Mouse (Mus musculus) cerebellum, adult 2 months (tissue): Measurements from ENCODE around the gene Spats1. TPM values are rescaled to one million over a fixed set of nuclear protein-coding genes. Genes with fewer than 3 reads are reported as not detected.
"Not testable (repeated sequence)": the region's sequence is repeated elsewhere in the genome, so short reads cannot be mapped to it uniquely, and the experiment has no call there.

Experiments
- DNase-seq, 2 experiments: peaks; one replicate each; pipeline ENCODE4 v3.0.0; 2021
- H3K27ac ChIP-seq: fragments of 200-500 bp; 2 replicates; pipeline ENCODE4 v1.5.1; 2012; ENCODE audit warnings: low read length, control low read depth, inconsistent platforms; ENCODE audit not compliant: insufficient read depth
- H3K27me3 ChIP-seq: fragments of 200-500 bp; 2 replicates; pipeline ENCODE4 v1.6.1; 2012; ENCODE audit warnings: inconsistent platforms, mild to moderate bottlenecking, low read length, moderate library complexity; ENCODE audit not compliant: control insufficient read depth, insufficient read depth
- H3K4me1 ChIP-seq: fragments of 200-500 bp; 2 replicates; pipeline ENCODE4 v1.6.1; 2011; ENCODE audit warnings: low read length; ENCODE audit not compliant: control insufficient read depth, insufficient read depth
- H3K4me3 ChIP-seq: fragments of 200-500 bp; replicated peaks from 2 replicates; pipeline ENCODE3; 2011; ENCODE audit warnings: mild to moderate bottlenecking, low read depth, low read length, control low read depth; ENCODE audit not compliant: insufficient read depth
- CTCF ChIP-seq: fragments of 200-500 bp; IDR thresholded peaks from 2 replicates; pipeline ENCODE4 v1.5.1; 2011; ENCODE audit warnings: low read depth, mild to moderate bottlenecking, control low read depth, low read length, moderate library complexity, borderline replicate concordance; ENCODE audit not compliant: insufficient read depth
- POLR2A ChIP-seq: fragments of 200-500 bp; IDR thresholded peaks from 2 replicates; pipeline ENCODE4 v1.6.1; 2011; ENCODE audit warnings: low read length, control low read depth, borderline replicate concordance; ENCODE audit not compliant: insufficient read depth
- WGBS: fragments of 180-500 bp; shearing (Covaris S2); methylation state at CpG from one replicate; pipeline ENCODE4 v1.1.7; 2018; 5-methylcytosine and 5-hydroxymethylcytosine counted together
- polyA plus RNA-seq: library from polyadenylated mRNA; depleted of rRNA; stranded (reverse); fragments of >200 nt; gene quantifications from 2 replicates; pipeline ENCODE4 v1.2.3, GENCODE M21; 2012

The Spats1 gene
- polyA plus RNA-seq, 1 experiment = 2.6 TPM

- WGBS = 88% methylated on average over 9 of the region's 9 CpGs
Observed at GRCm38 (mm10) chr17:45464255-45464654, 11.0 kb downstream of the Spats1 start.

GRCm38 (mm10) chr17:45462506-45462905 is 12.7 kb downstream of the Spats1 start:
- TF ChIP-seq CTCF (no peak), POLR2A (no peak)
- no peak for DNase-seq
- 95% methylated on average over 4 of the region's 4 CpGs for WGBS
- H3K27ac ChIP-seq = no peak overlapping the region
- no peaks in the 10 kb centered on the region for H3K4me1 ChIP-seq
- no peaks in the 10 kb centered on the region for H3K27me3 ChIP-seq
- no peak overlapping the region for H3K4me3 ChIP-seq

More at GRCm38 (mm10) chr17:45464255-45464654, 11.0 kb downstream of the Spats1 start:
- H3K27me3 ChIP-seq = no peaks in the 10 kb centered on the region
- H3K4me1 ChIP-seq = no peaks in the 10 kb centered on the region
- no peak overlapping the region for H3K27ac ChIP-seq
- DNase-seq = no peak
- TF ChIP-seq POLR2A (no peak), CTCF (no peak)
- no peak overlapping the region for H3K4me3 ChIP-seq

- no peak overlapping the region for H3K4me3 ChIP-seq
- WGBS = 91% methylated on average over 8 of the region's 8 CpGs
- peaks cover 3% of the 10 kb centered on the region; the same call in 1 of the 2 replicates for H3K4me1 ChIP-seq
- no peak for DNase-seq
- TF ChIP-seq POLR2A = no peak
- no peak for TF ChIP-seq CTCF
- H3K27me3 ChIP-seq = no peaks in the 10 kb centered on the region
- H3K27ac ChIP-seq = no peak overlapping the region
Observed at GRCm38 (mm10) chr17:45459062-45459461, 16.2 kb downstream of the Spats1 start.

- no peak for DNase-seq
- no peak for TF ChIP-seq POLR2A
- no peak for TF ChIP-seq CTCF
- 82% methylated on average over 4 of the region's 4 CpGs for WGBS
- Histone ChIP-seq H3K27ac (no peak overlapping the region), H3K27me3 (no peaks in the 10 kb centered on the region), H3K4me1 (peaks cover 3% of the 10 kb centered on the region; the same call in 1 of the 2 replicates), H3K4me3 (no peak overlapping the region)
Observed at GRCm38 (mm10) chr17:45458516-45458915, 16.7 kb downstream of the Spats1 start.

GRCm38 (mm10) chr17:45457487-45457886 is 17.7 kb downstream of the Spats1 start:
- WGBS = 94% methylated on average over 5 of the region's 5 CpGs
- DNase-seq = no peak
- TF ChIP-seq CTCF (no peak), POLR2A (no peak)
- Histone ChIP-seq H3K27me3 (no peaks in the 10 kb centered on the region), H3K4me3 (no peak overlapping the region), H3K27ac (no peak overlapping the region), H3K4me1 (peaks cover 3% of the 10 kb centered on the region; the same call in 1 of the 2 replicates)

GRCm38 (mm10) chr17:45456260-45457152 is 18.7 kb downstream of the Spats1 start:
- TF ChIP-seq POLR2A = no peak
- TF ChIP-seq CTCF = no peak
- H3K27me3 ChIP-seq = no peaks in the 10 kb centered on the region
- H3K27ac ChIP-seq = no peak overlapping the region
- DNase-seq = no peak
- 36% methylated on average over 13 of the region's 13 CpGs for WGBS
- peaks cover 3% of the 10 kb centered on the region; the same call in 1 of the 2 replicates for H3K4me1 ChIP-seq
- H3K4me3 ChIP-seq = no peak overlapping the region

GRCm38 (mm10) chr17:45455783-45456182 is 19.4 kb downstream of the Spats1 start:
- H3K27ac ChIP-seq, H3K4me1 ChIP-seq, DNase-seq, H3K4me3 ChIP-seq, H3K27me3 ChIP-seq: not testable (repeated sequence)
- WGBS = 84% methylated on average over 9 of the region's 9 CpGs

GRCm38 (mm10) chr17:45454794-45455193 is 20.4 kb downstream of the Spats1 start:
- DNase-seq = no peak
- Histone ChIP-seq H3K27me3 (no peaks in the 10 kb centered on the region), H3K4me1 (peaks cover 3% of the 10 kb centered on the region; the same call in 1 of the 2 replicates), H3K4me3 (no peak overlapping the region), H3K27ac (no peak overlapping the region)
- WGBS = 95% methylated on average over 2 of the region's 2 CpGs
- TF ChIP-seq POLR2A (no peak), CTCF (no peak)
